Mouse (Mus musculus): Measurements from ENCODE around the gene Glb1l2. TPM values are rescaled to one million over a fixed set of nuclear protein-coding genes. Genes with fewer than 3 reads are reported as not detected.

Gene Glb1l2
- polyA plus RNA-seq (2014; fragmentation: Illumina TruSeq; extraction: RNeasy Lipid Tissue Mini Kit (QIAGEN cat#74804); ENCODE audit: low read depth, low replicate concordance) = not detected

GRCm38 (mm10) chr9:26805935-26806666 lies at the start of gene Glb1l2:
TSS of gene Glb1l2 (minus strand) at chr9:26806468.

GRCm38 (mm10) chr9:26733206-26733891 lies 72.9 kb downstream of the Glb1l2 start, which contains the start of gene B3gat1:
TSS of gene B3gat1 (plus strand) at chr9:26733728.

Other genes starting within 250 kb of the Glb1l2 start
- not detected for gene B3gat1, start 72.7 kb downstream of the Glb1l2 start, polyA plus RNA-seq (2014; fragmentation: Illumina TruSeq; extraction: RNeasy Lipid Tissue Mini Kit (QIAGEN cat#74804); ENCODE audit: low read depth, low replicate concordance)
- not detected for gene Glb1l3, start 54.4 kb upstream of the Glb1l2 start, polyA plus RNA-seq (2014; fragmentation: Illumina TruSeq; extraction: RNeasy Lipid Tissue Mini Kit (QIAGEN cat#74804); ENCODE audit: low read depth, low replicate concordance)
- not detected for gene Gm1110, start 116.6 kb upstream of the Glb1l2 start, polyA plus RNA-seq (2014; fragmentation: Illumina TruSeq; extraction: RNeasy Lipid Tissue Mini Kit (QIAGEN cat#74804); ENCODE audit: low read depth, low replicate concordance)
- 36.3 TPM for gene Acad8, start 193.1 kb upstream of the Glb1l2 start, polyA plus RNA-seq (2014; fragmentation: Illumina TruSeq; extraction: RNeasy Lipid Tissue Mini Kit (QIAGEN cat#74804); ENCODE audit: low read depth, low replicate concordance)
- 34.1 TPM for gene Thyn1, start 193.2 kb upstream of the Glb1l2 start, polyA plus RNA-seq (2014; fragmentation: Illumina TruSeq; extraction: RNeasy Lipid Tissue Mini Kit (QIAGEN cat#74804); ENCODE audit: low read depth, low replicate concordance)
- gene Vps26b, start 223.6 kb upstream of the Glb1l2 start, polyA plus RNA-seq (2014; fragmentation: Illumina TruSeq; extraction: RNeasy Lipid Tissue Mini Kit (QIAGEN cat#74804); ENCODE audit: low read depth, low replicate concordance) = 15.6 TPM
- gene Ncapd3, start 223.7 kb upstream of the Glb1l2 start, polyA plus RNA-seq (2014; fragmentation: Illumina TruSeq; extraction: RNeasy Lipid Tissue Mini Kit (QIAGEN cat#74804); ENCODE audit: low read depth, low replicate concordance) = 8.8 TPM